Mouse (Mus musculus) CH12.LX (cell line): ENCODE measurements around the gene Plscr5. TPM values are rescaled to one million over a fixed set of nuclear protein-coding genes. Genes with fewer than 3 reads are reported as not detected.

Source experiments
- DNase-seq: peaks from one replicate; pipeline ENCODE4 v3.0.0-alpha.2; 2013; ENCODE audit errors: extremely low read depth
- H3K27ac ChIP-seq: 2 replicates; pipeline ENCODE4 v1.5.1; 2012; ENCODE audit warnings: low read depth, mild to moderate bottlenecking, control low read depth, moderate library complexity; ENCODE audit not compliant: insufficient read depth
- H3K27me3 ChIP-seq: replicated peaks from 2 replicates; pipeline ENCODE3; 2012; ENCODE audit warnings: inconsistent platforms
- H3K36me3 ChIP-seq, 2 experiments: replicated peaks in 1 of 2; 2 replicates each; pipeline versions ENCODE3 to v1.6.1; 2012; ENCODE audit warnings: inconsistent platforms in 1 of 2, low read length in 1 of 2, mild to moderate bottlenecking in 1 of 2, mixed read lengths in 1 of 2, moderate library complexity in 1 of 2; ENCODE audit not compliant: control insufficient read depth in 1 of 2, insufficient read depth in 1 of 2
- H3K4me1 ChIP-seq, 2 experiments: 2 replicates each; pipeline ENCODE4 v1.6.1; 2012; ENCODE audit warnings: inconsistent platforms in 1 of 2, moderate library complexity in 1 of 2; ENCODE audit not compliant: insufficient read depth in 2 of 2, control insufficient read depth in 1 of 2
- H3K4me2 ChIP-seq: 2 replicates; pipeline ENCODE4 v1.6.1; 2012; ENCODE audit warnings: low read depth, mild to moderate bottlenecking, control low read depth; ENCODE audit not compliant: poor library complexity, insufficient read depth, severe bottlenecking
- H3K4me3 ChIP-seq, 3 experiments: fragments of 150-350 bp in 1 of 3; sonication (generic) in 1 of 3; replicated peaks in 1 of 3; 2 replicates each; pipeline versions ENCODE3 to v1.5.1; 2011 to 2012; ENCODE audit warnings: low read depth in 2 of 3, low read length in 2 of 3, mild to moderate bottlenecking in 2 of 3, moderate library complexity in 2 of 3, control low read depth in 1 of 3, improper control_type of control experiment in 1 of 3, inconsistent platforms in 1 of 3, mixed read lengths in 1 of 3; ENCODE audit not compliant: poor library complexity in 1 of 3
- H3K79me2 ChIP-seq: replicated peaks from 2 replicates; pipeline ENCODE4 v1.6.1; 2012; ENCODE audit warnings: mild to moderate bottlenecking, moderate library complexity; ENCODE audit not compliant: control insufficient read depth, poor library complexity, insufficient read depth, severe bottlenecking; ENCODE audit errors: extremely low read depth
- H3K9ac ChIP-seq: 2 replicates; pipeline ENCODE4 v1.6.1; 2012; ENCODE audit warnings: low read depth, mild to moderate bottlenecking, control low read depth, moderate library complexity; ENCODE audit not compliant: insufficient read depth
- H3K9me3 ChIP-seq: replicated peaks from 2 replicates; pipeline ENCODE3; 2012; ENCODE audit warnings: low read length, inconsistent platforms, mixed read lengths
- BHLHE40 ChIP-seq: IDR thresholded peaks from 2 replicates; pipeline ENCODE4 v1.6.1; 2011; ENCODE audit warnings: mild to moderate bottlenecking, low read depth, low read length, improper control_type of control experiment
- CHD2 ChIP-seq: IDR thresholded peaks from 2 replicates; pipeline ENCODE4 v1.6.1; 2011; ENCODE audit warnings: low read length, improper control_type of control experiment
- E2F4 ChIP-seq: IDR thresholded peaks from 2 replicates; pipeline ENCODE4 v1.6.1; 2011; ENCODE audit warnings: low read depth, low read length, improper control_type of control experiment; ENCODE audit not compliant: insufficient replicate concordance
- ELF1 ChIP-seq: IDR thresholded peaks from 2 replicates; pipeline ENCODE4 v1.6.1; 2014; ENCODE audit warnings: low read depth, mild to moderate bottlenecking, inconsistent platforms, low read length, improper control_type of control experiment
- EP300 ChIP-seq: IDR thresholded peaks from 2 replicates; pipeline ENCODE4 v1.6.1; 2011; ENCODE audit warnings: low read length, improper control_type of control experiment
- ETS1 ChIP-seq: conservative IDR thresholded peaks from 2 replicates; pipeline ENCODE4 v1.6.1; 2012; ENCODE audit warnings: low read depth, mild to moderate bottlenecking, inconsistent platforms, low read length, improper control_type of control experiment, moderate library complexity
- IRF4 ChIP-seq: IDR thresholded peaks from 2 replicates; pipeline ENCODE4 v1.6.1; 2014; ENCODE audit warnings: low read depth, mild to moderate bottlenecking, inconsistent platforms, low read length, improper control_type of control experiment
- JUN ChIP-seq: IDR thresholded peaks from 2 replicates; pipeline ENCODE4 v1.6.1; 2011; ENCODE audit warnings: low read depth, mild to moderate bottlenecking, low read length, improper control_type of control experiment, moderate library complexity; ENCODE audit not compliant: insufficient read depth
- MAFK ChIP-seq: IDR thresholded peaks from 2 replicates; pipeline ENCODE4 v1.6.1; 2011; ENCODE audit warnings: low read length, improper control_type of control experiment; ENCODE audit not compliant: insufficient replicate concordance
- MEF2A ChIP-seq: IDR thresholded peaks from 2 replicates; pipeline ENCODE4 v1.6.1; 2014; ENCODE audit warnings: low read depth, mild to moderate bottlenecking, inconsistent platforms, low read length, improper control_type of control experiment, borderline replicate concordance
- NELFE ChIP-seq: IDR thresholded peaks from 2 replicates; pipeline ENCODE4 v1.6.1; 2011; ENCODE audit warnings: low read depth, low read length, improper control_type of control experiment
- NRF1 ChIP-seq: IDR thresholded peaks from 2 replicates; pipeline ENCODE4 v1.6.1; 2014; ENCODE audit warnings: low read depth, mild to moderate bottlenecking, inconsistent platforms, low read length, improper control_type of control experiment, moderate library complexity
- PAX5 ChIP-seq: IDR thresholded peaks from 2 replicates; pipeline ENCODE4 v1.6.1; 2012; ENCODE audit warnings: low read length, inconsistent platforms, mixed read lengths
- POLR2A ChIP-seq: IDR thresholded peaks from 2 replicates; pipeline ENCODE4 v1.6.1; 2011; ENCODE audit warnings: low read depth, mild to moderate bottlenecking, improper control_type of control experiment, low read length
- POLR2AphosphoS2 ChIP-seq: IDR thresholded peaks from 2 replicates; pipeline ENCODE4 v1.6.1; 2011; ENCODE audit warnings: low read depth, low read length, improper control_type of control experiment
- SIN3A ChIP-seq: IDR thresholded peaks from 2 replicates; pipeline ENCODE4 v1.6.1; 2012; ENCODE audit warnings: low read length, improper control_type of control experiment, inconsistent platforms
- SMC3 ChIP-seq: IDR thresholded peaks from 2 replicates; pipeline ENCODE4 v1.6.1; 2011; ENCODE audit warnings: low read depth, low read length, improper control_type of control experiment
- TBP ChIP-seq: conservative IDR thresholded peaks from 2 replicates; pipeline ENCODE4 v1.6.1; 2011; ENCODE audit warnings: low read depth, low read length, improper control_type of control experiment
- TCF12 ChIP-seq: IDR thresholded peaks from 2 replicates; pipeline ENCODE4 v1.6.1; 2014; ENCODE audit warnings: low read depth, mild to moderate bottlenecking, inconsistent platforms, low read length, improper control_type of control experiment
- ZC3H11A ChIP-seq: IDR thresholded peaks from 2 replicates; pipeline ENCODE4 v1.6.1; 2012; ENCODE audit warnings: low read depth, mild to moderate bottlenecking, inconsistent platforms, low read length, improper control_type of control experiment
- ZKSCAN1 ChIP-seq: IDR thresholded peaks from 2 replicates; pipeline ENCODE4 v1.6.1; 2012; ENCODE audit warnings: low read depth, inconsistent platforms, low read length, improper control_type of control experiment, borderline replicate concordance
- ZMIZ1 ChIP-seq: IDR thresholded peaks from 2 replicates; pipeline ENCODE4 v1.6.1; 2012; ENCODE audit warnings: low read depth, mild to moderate bottlenecking, inconsistent platforms, low read length, improper control_type of control experiment
- ZNF384 ChIP-seq: IDR thresholded peaks from 2 replicates; pipeline ENCODE4 v1.6.1; 2012; ENCODE audit warnings: low read depth, low read length, improper control_type of control experiment, inconsistent platforms
- dilution Hi-C: fragments of 300-500 bp; cut with MboI; formaldehyde crosslinking; loops from 2 replicates; pipeline ENCODE4 v1.14.3; 2020; ENCODE audit warnings: low sequenced_read_pairs; ENCODE audit not compliant: extremely low pct_unique_long_range_greater_than_20kb, extremely low pct_ligation_motif_present
- in situ Hi-C: fragments of 300-500 bp; cut with MboI; formaldehyde crosslinking; loops from 3 replicates; pipeline ENCODE4 v1.14.3; 2019; ENCODE audit warnings: low sequenced_read_pairs, low pct_ligation_motif_present, low pct_unique_long_range_greater_than_20kb, mixed read lengths
- polyA plus RNA-seq: library from polyadenylated mRNA; unstranded; fragments of >175 nt; gene quantifications from 2 replicates; pipeline ENCODE4 v1.2.1, GENCODE M21; 2012; ENCODE audit warnings: low read depth; ENCODE audit not compliant: insufficient read length
- total RNA-seq, 2 experiments: library from RNA; depleted of rRNA; stranded (reverse); fragments of 300-350 nt in 1 of 2; fragments of >200 nt in 1 of 2; gene quantifications; 2 replicates each; pipeline ENCODE4 v1.2.3; 2012 to 2014

The Plscr5 gene
- total and polyA plus RNA-seq, 3 experiments = not detected

- peaks cover 40% of the 10 kb centered on the region for H3K79me2 ChIP-seq
- H3K4me1 ChIP-seq = peaks cover 0 to 26% of the 10 kb centered on the region in 2 experiments; a peak in 2 of 4 replicates
- peak overlapping the region; percentile 100 for H3K9ac ChIP-seq
- no peaks in the 10 kb centered on the region for H3K27me3 ChIP-seq
- peak overlapping the region; percentile 100 for H3K27ac ChIP-seq
- peak overlapping the region; percentile 34; the same call in 1 of the 2 replicates for H3K4me2 ChIP-seq
- peak overlapping the region; percentile 84 to 99 (median 91) for H3K4me3 ChIP-seq
- TF ChIP-seq ZC3H11A (no peak), PAX5 (no peak), POLR2AphosphoS2 (no peak), IRF4 (peak; percentile 82), JUN (peak; percentile 5; the same call in 1 of the 2 replicates), NELFE (peak; percentile 64; the same call in 1 of the 2 replicates), ZMIZ1 (no peak), ZNF384 (no peak), ETS1 (peak; percentile 77), SIN3A (peak; percentile 39; the same call in 1 of the 2 replicates), BHLHE40 (peak; percentile 68), EP300 (peak; percentile 34; the same call in 1 of the 2 replicates), POLR2A (peak; percentile 79), CHD2 (no peak; the same call in 1 of the 2 replicates), TBP (0 out of 2 replicates have a peak, but pooled peaks have one; percentile 50), ZKSCAN1 (no peak), NRF1 (peak; percentile 27; the same call in 1 of the 2 replicates), SMC3 (0 out of 2 replicates have a peak, but pooled peaks have one; percentile 2), E2F4 (no peak), TCF12 (peak; percentile 81), ELF1 (peak; percentile 87), MAFK (0 out of 2 replicates have a peak, but pooled peaks have one; percentile 32), MEF2A (peak; percentile 87)
- H3K9me3 ChIP-seq = no peaks in the 10 kb centered on the region
- DNase-seq = peak; percentile 81
- in situ Hi-C loops = loop anchor here (25.0 kb wide), 1 partner anchor 237 kb away; no protein-coding TSS in a partner anchor
- H3K36me3 ChIP-seq = peaks cover 7 to 15% of the 10 kb centered on the region in 2 experiments
- dilution Hi-C loops = no loop called here
Measured at GRCm38 (mm10) chr9:92249987-92250772, 57.4 kb downstream of the Plscr5 start.
